9 mouse cellular contexts compared by ENCODE assay signal in genomic region chr2:68465266-68466123, GRCm38 (mm10). TPM values are rescaled to one million over a fixed set of nuclear protein-coding genes. Genes with fewer than 3 reads are reported as not detected.
DNase-seq lines count a peak whose midpoint lies in the region; ATAC-seq and TF ChIP-seq lines count a peak whose summit lies in the region.
"Had no signal": no experiment of that assay in that cellular context is flagged by ENCODE, and none has a peak within 500 bp of the region (broad histone marks: within the 10 kb centered on the region; RNA-seq: fewer than 3 reads in every experiment).

No protein-coding gene starts in this region.

- peaks cover 2% of the 10 kb centered on the region; the same call in 1 of the 2 replicates for H3K36me3 ChIP-seq in testis, adult 2 months (ENCODE audit: control insufficient read depth, insufficient read depth, low read length)
- H3K36me3 ChIP-seq in lung, embryonic 14.5 days (ENCODE audit: insufficient read depth) = peaks cover 7% of the 10 kb centered on the region; the same call in 1 of the 2 replicates

- WGBS in lung, embryonic 14.5 days = 51% methylated on average over 19 of the region's 19 CpGs

- H3K4me3 ChIP-seq in testis, adult 2 months (ENCODE audit: control insufficient read depth, low read depth, low read length) = peak overlapping the region; percentile 41
- H3K4me3 ChIP-seq in lung, embryonic 14.5 days (ENCODE audit: low read depth, low read length) = no peak overlapping the region
- H3K4me3 ChIP-seq: myocyte had no signal

- no peak for TF ChIP-seq CTCF in testis, adult 2 months (IDR thresholded peaks at IDR 0.05; ENCODE audit: control insufficient read depth, insufficient read depth, insufficient replicate concordance, low read depth, low read length)
- TF ChIP-seq CTCF in lung, embryonic 14.5 days (IDR thresholded peaks at IDR 0.05; ENCODE audit: low read depth) = no peak

- TF ChIP-seq POLR2A in testis, adult 2 months (IDR thresholded peaks at IDR 0.05; ENCODE audit: control insufficient read depth, low read depth, low read length) = no peak

- peaks cover 14% of the 10 kb centered on the region for H3K4me1 ChIP-seq in testis, adult 2 months (ENCODE audit: control insufficient read depth, insufficient read depth, low read length)
- peaks cover 22% of the 10 kb centered on the region for H3K4me1 ChIP-seq in lung, embryonic 14.5 days (ENCODE audit: insufficient read depth)

- peak overlapping the region; percentile 38 for H3K4me2 ChIP-seq in lung, embryonic 14.5 days

- H3K9ac ChIP-seq in lung, embryonic 14.5 days = no peak overlapping the region

- no peaks in the 10 kb centered on the region for H3K27me3 ChIP-seq in testis, adult 2 months (ENCODE audit: control insufficient read depth, insufficient read depth, low read length)
- no peaks in the 10 kb centered on the region for H3K27me3 ChIP-seq in lung, embryonic 14.5 days (ENCODE audit: insufficient read depth, low read length)

- DNase-seq in heart, adult 18-20 months = peak; percentile 14 to 22
- no peak for DNase-seq in heart, postnatal 4 days
- DNase-seq in testis, postnatal 14 days (ENCODE audit: low spot score) = no peak
- DNase-seq in lung, embryonic 14.5 days = peak; percentile 11
- DNase-seq: kidney, adult 18-20 months had no signal

- H3K9me3 ChIP-seq in lung, embryonic 14.5 days (ENCODE audit: low read depth, low read length) = no peaks in the 10 kb centered on the region

- peak overlapping the region; percentile 33; the same call in 1 of the 2 replicates for H3K27ac ChIP-seq in testis, adult 2 months (ENCODE audit: control insufficient read depth, insufficient read depth, low read depth, low read length)
- peak overlapping the region; percentile 25 for H3K27ac ChIP-seq in lung, embryonic 14.5 days (ENCODE audit: low read depth)

- ATAC-seq in lung, embryonic 14.5 days (ENCODE audit: insufficient read depth) = no peak
- ATAC-seq in CD4-positive, CD25-positive, alpha-beta regulatory T cell, adult 4 months = no peak
- no peak for ATAC-seq in erythroblast, adult 5-6 weeks (replicated peaks; ENCODE audit: low FRiP score, poor library complexity, severe bottlenecking)

RNA-seq across cellular contexts. Expression of gene Stk39, which starts 6.6 kb away (rescaled TPM):
- 10 to 100 TPM; 88.1 to 97.1 TPM for total RNA-seq in heart, adult 18-20 months (2021)
- 100 to 1,000 TPM; 160 to 163 TPM for total RNA-seq in heart, postnatal 4 days (2021)
- polyA plus RNA-seq in testis, adult 2 months (2012; rRNA removed) = 118 and 142 TPM in 2 replicates
- 27.6 and 28.0 TPM in 2 replicates for polyA plus RNA-seq in lung, embryonic 14.5 days (2014; fragmentation: Nextera tagmentation; extraction: Ambion mirVana)
- polyA plus RNA-seq in CD4-positive, CD25-positive, alpha-beta regulatory T cell, adult 4 months (2017; shearing (Covaris generic)) = 10 to 100 TPM; 10.6 to 13.9 TPM
- total RNA-seq in erythroblast, adult 5-6 weeks (2015; ENCODE audit: low replicate concordance) = 5.9 TPM in 1 of 2 replicates, not detected in the other
- total RNA-seq in erythroblast, adult 5-6 weeks (2017; ENCODE audit: low replicate concordance) = 1.0 and 3.1 TPM in 2 replicates

Comparison
In these comparisons a context has a peak if more than half of its experiments do, and no peak if none do; other contexts are left out.
1. DNase-seq: peak in heart, adult 18-20 months (2 of 2) and lung, embryonic 14.5 days (single experiment); none in heart, postnatal 4 days (single experiment) and testis, postnatal 14 days (single experiment).
2. RNA of gene Stk39, which starts 6.6 kb away (total RNA-seq): 160 to 163 TPM in heart, postnatal 4 days and 88.1 to 97.1 TPM in heart, adult 18-20 months; 1.0 to 5.9 TPM in erythroblast, adult 5-6 weeks; every median in the first group is over 10 times any median in the second.